Mouse (Mus musculus) kidney, adult 8-10 months (tissue): ENCODE measurements around the gene Fam111a.

Source experiments
- DNase-seq, 2 experiments: peaks; one replicate each; pipeline ENCODE4 v3.0.0; 2022

The Fam111a gene

GRCm38 (mm10) chr19:12634259-12634658 lies 88.7 kb downstream of the Fam111a start:
- DNase-seq, result peak in 1 of 2 experiments; percentile 21

GRCm38 (mm10) chr19:12634963-12635362 lies 89.4 kb downstream of the Fam111a start:
- no peak for DNase-seq

- DNase-seq, result no peak
Observed at GRCm38 (mm10) chr19:12636863-12637262, 91.3 kb downstream of the Fam111a start.

- DNase-seq, result no peak
Observed at GRCm38 (mm10) chr19:12638049-12638448, 92.5 kb downstream of the Fam111a start.
